Mouse (Mus musculus) pancreas, adult 10 weeks (tissue): ENCODE data around the gene Lamtor5. TPM values are rescaled to one million over a fixed set of nuclear protein-coding genes. Genes with fewer than 3 reads are reported as not detected.

Experiments used
- polyA plus RNA-seq: library from polyadenylated mRNA; stranded (reverse); fragments of 350-450 nt; fragmentation: Illumina TruSeq; extraction: RNeasy Lipid Tissue Mini Kit (QIAGEN cat#74804); gene quantifications from one replicate; pipeline ENCODE4 v1.2.3, GENCODE M21; 2015; ENCODE audit warnings: low read depth, low replicate concordance; ENCODE audit not compliant: insufficient read depth

The Lamtor5 gene
- polyA plus RNA-seq = 20.9 TPM

GRCm38 (mm10) chr3:107278479-107279269 is at the start of gene Lamtor5:
Gene Lamtor5 (plus strand): TSS chr3:107278858.

DNA sequence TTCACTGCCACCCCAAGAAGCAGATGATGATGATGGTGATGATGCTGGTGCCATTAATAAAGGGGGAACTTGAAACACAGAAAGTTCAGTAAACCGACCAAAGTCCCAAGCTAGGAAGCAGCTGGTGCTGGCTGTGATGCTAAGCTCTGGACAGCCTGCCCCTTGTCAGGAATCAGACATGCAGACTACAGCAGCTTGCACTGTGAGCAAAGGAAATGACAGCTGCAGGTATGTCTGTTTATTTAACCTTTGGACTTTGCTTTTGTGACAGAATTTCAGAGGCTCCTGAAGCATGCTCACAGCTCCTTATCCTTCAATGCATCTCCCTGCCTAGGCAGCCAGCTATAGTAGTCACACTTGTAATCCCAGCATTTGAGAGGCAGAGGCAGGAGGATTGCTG is 48.1 kb upstream of the Lamtor5 start, which contains the start of gene A630076J17Rik:
Gene A630076J17Rik, plus strand, starts transcription at position 88 of the 400 bp plus-strand sequence.

DNA sequence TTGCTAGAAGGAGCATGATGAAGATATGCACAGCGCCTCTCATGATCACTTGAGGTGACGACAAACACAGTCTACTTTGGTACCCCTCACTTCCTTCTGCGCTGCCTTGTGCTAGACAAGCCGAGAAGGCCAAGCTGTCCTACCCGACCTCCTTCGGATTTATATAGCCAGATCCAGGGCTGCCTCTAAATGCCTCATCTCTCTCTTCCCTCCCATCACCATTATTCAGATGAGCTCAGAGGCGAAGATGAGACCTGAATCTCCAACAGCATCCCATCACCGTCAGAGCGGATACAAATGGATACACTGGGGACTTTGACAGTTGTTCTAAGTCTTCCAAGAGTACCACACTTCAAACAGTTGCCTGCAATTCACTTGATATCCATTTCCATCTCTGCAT is 39.1 kb upstream of the Lamtor5 start, which contains the start of gene Prok1:
Gene Prok1, minus strand, starts transcription at position 101 of the 400 bp plus-strand sequence.

DNA sequence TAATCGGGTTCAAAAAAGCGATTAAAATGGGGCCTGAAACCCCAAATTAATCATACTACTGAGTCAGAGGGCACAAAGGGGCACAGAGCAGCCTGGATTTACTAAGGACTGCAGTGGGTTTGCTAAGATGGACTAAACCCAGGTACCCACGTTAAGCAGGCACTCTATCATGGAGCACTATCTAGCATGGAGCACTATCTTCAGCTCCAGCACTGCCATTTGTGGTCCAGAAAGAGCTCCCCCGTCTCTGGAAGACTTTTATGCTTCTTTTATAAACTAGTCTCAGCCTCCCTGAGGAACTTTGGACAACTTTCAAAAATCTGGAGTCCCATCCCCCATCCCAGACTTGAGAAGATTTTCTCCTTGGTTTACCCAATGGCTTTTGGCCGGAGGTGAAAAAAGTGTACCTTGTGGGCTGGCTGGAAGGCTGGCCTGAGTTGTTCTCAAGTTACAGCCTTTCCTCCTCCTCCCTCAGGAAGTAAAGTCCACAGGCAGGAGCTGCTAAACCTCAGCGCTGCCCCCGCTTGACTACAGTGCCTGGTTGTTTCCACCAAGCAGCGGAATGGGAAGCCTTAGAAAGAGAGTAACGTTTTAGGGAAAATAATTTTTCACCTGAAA is 12.2 kb downstream of the Lamtor5 start, which contains the start of gene Slc16a4:
Gene Slc16a4, plus strand, starts transcription at position 467 of the 618 bp plus-strand sequence.

Other genes starting within 250 kb of the Lamtor5 start
- gene Kcna3, start 242.7 kb upstream of the Lamtor5 start, polyA plus RNA-seq = not detected
- gene Kcna2, start 177.7 kb upstream of the Lamtor5 start, polyA plus RNA-seq = 1.1 TPM
- not detected for gene Kcna10, start 95.8 kb upstream of the Lamtor5 start, polyA plus RNA-seq
- not detected for gene Cym, start 57.1 kb upstream of the Lamtor5 start, polyA plus RNA-seq
- not detected for gene A630076J17Rik, start 48.2 kb upstream of the Lamtor5 start, polyA plus RNA-seq
- not detected for gene Prok1, start 39.2 kb upstream of the Lamtor5 start, polyA plus RNA-seq
- gene Slc16a4, start 12.4 kb downstream of the Lamtor5 start, polyA plus RNA-seq = 0.57 TPM
- gene Rbm15, start 54.8 kb downstream of the Lamtor5 start, polyA plus RNA-seq = 2.5 TPM
- not detected for gene Kcnc4, start 180.7 kb downstream of the Lamtor5 start, polyA plus RNA-seq
- 2.5 TPM for gene Slc6a17, start 239.2 kb downstream of the Lamtor5 start, polyA plus RNA-seq